Mouse (Mus musculus): ENCODE data around the gene Vmn1r139.
"Not testable (repeated sequence)": the region's sequence is repeated elsewhere in the genome, so short reads cannot be mapped to it uniquely, and the experiment has no call there.

Vmn1r139 gene

DNA sequence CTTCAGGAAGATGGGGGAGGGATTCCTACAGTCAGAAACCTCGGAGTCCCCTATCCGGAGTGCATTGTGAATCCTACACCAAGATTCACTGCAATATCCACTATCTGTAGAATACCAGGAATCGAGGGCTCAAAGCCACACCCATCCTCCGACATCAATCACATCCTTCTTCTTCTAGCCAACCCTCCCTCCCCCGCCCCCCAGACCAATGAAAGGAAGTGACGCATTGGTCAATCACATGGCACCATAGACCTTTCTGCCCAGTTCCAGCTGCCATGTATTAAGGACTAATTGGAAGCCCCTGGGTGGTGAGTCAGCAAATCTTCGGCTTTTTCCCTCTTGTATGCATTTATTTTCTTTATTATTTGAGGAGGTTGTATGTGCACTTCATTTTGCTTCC lies at the start of gene Vmn1r139:
Gene Vmn1r139 (plus strand): TSS at position 301 of the 400 bp plus-strand sequence.
- not testable (repeated sequence) for H3K27me3 ChIP-seq (ENCODE audit: control insufficient read depth, insufficient read depth, low read length, poor library complexity, severe bottlenecking); H3K36me3 ChIP-seq (ENCODE audit: control insufficient read depth, insufficient read depth, low read length, poor library complexity, severe bottlenecking); DNase-seq (ENCODE audit: low read depth, low spot score)

GRCm38 (mm10) chr7:22028797-22029196 lies 40.1 kb upstream of the Vmn1r139 start, which contains the start of gene Vmn1r138:
TSS of gene Vmn1r138 (minus strand) at chr7:22028897.
- H3K27me3 ChIP-seq (ENCODE audit: control insufficient read depth, insufficient read depth, low read length, poor library complexity, severe bottlenecking); H3K36me3 ChIP-seq (ENCODE audit: control insufficient read depth, insufficient read depth, low read length, poor library complexity, severe bottlenecking); DNase-seq (ENCODE audit: low read depth, low spot score): not testable (repeated sequence)

GRCm38 (mm10) chr7:22056205-22056604 lies 12.7 kb upstream of the Vmn1r139 start, which contains the start of gene Gm6176:
TSS of gene Gm6176 (minus strand) at chr7:22056305.
- not testable (repeated sequence) for DNase-seq (ENCODE audit: low read depth, low spot score); H3K27me3 ChIP-seq (ENCODE audit: control insufficient read depth, insufficient read depth, low read length, poor library complexity, severe bottlenecking); H3K36me3 ChIP-seq (ENCODE audit: control insufficient read depth, insufficient read depth, low read length, poor library complexity, severe bottlenecking)

- not testable (repeated sequence) for H3K27me3 ChIP-seq (ENCODE audit: control insufficient read depth, insufficient read depth, low read length, poor library complexity, severe bottlenecking); H3K36me3 ChIP-seq (ENCODE audit: control insufficient read depth, insufficient read depth, low read length, poor library complexity, severe bottlenecking); DNase-seq (ENCODE audit: low read depth, low spot score)
Measured at GRCm38 (mm10) chr7:22118145-22118544, 49.3 kb downstream of the Vmn1r139 start, which contains the start of gene Gm16451. TSS of gene Gm16451 (minus strand) at chr7:22118245.

- DNase-seq (ENCODE audit: low read depth, low spot score); H3K36me3 ChIP-seq (ENCODE audit: control insufficient read depth, insufficient read depth, low read length, poor library complexity, severe bottlenecking); H3K27me3 ChIP-seq (ENCODE audit: control insufficient read depth, insufficient read depth, low read length, poor library complexity, severe bottlenecking): not testable (repeated sequence)
Measured at GRCm38 (mm10) chr7:22134641-22135040, 65.8 kb downstream of the Vmn1r139 start, which contains the start of gene Gm10666. TSS of gene Gm10666 (minus strand) at chr7:22134741.

All from splenic B cell, adult 2 months (primary cell).